Mouse (Mus musculus) left cerebral cortex, postnatal 14 days (tissue): ENCODE results near the gene Bpifb3. TPM values are rescaled to one million over a fixed set of nuclear protein-coding genes. Genes with fewer than 3 reads are reported as not detected.

Experiments
- DNase-seq, 2 experiments: peaks; one replicate each; pipeline ENCODE4 v3.0.0; 2021 to 2022; ENCODE audit warnings: low spot score in 2 of 2, mixed read lengths in 1 of 2
- intact Hi-C: fragments of 180-260 bp; cut with DNase I; formaldehyde crosslinking; loops from one replicate; pipeline ENCODE4 v1.15.1; 2025
- total RNA-seq, 2 experiments: library from RNA; stranded (reverse); gene quantifications; 2 replicates each; pipeline ENCODE4 v1.2.3; 2021

Gene Bpifb3
- total RNA-seq, 2 experiments from 2014 or later = not detected

- DNase-seq = no peak
- intact Hi-C loops = no loop called here
Measured at GRCm38 (mm10) chr2:153974582-153974981, 56.6 kb downstream of the Bpifb3 start, which contains the start of gene Bpifa6. Gene Bpifa6 (plus strand): TSS chr2:153974945.

Other genes with a start within 250 kb of the Bpifb3 start
- gene Dnmt3c, start 221.6 kb upstream of the Bpifb3 start, total RNA-seq = not detected
- 100 to 1,000 TPM; 137 to 151 TPM for gene Mapre1, start 177.0 kb upstream of the Bpifb3 start, total RNA-seq
- under 1 TPM; 0.23 to 0.66 TPM for gene Efcab8, start 138.3 kb upstream of the Bpifb3 start, total RNA-seq
- not detected for gene Sun5, start 47.1 kb upstream of the Bpifb3 start, total RNA-seq
- gene Bpifb2, start 43.2 kb upstream of the Bpifb3 start, total RNA-seq = not detected
- gene Bpifb6, start 17.8 kb upstream of the Bpifb3 start, total RNA-seq = not detected
- gene Bpifb4, start 20.0 kb downstream of the Bpifb3 start, total RNA-seq = not detected
- not detected for gene Bpifa6, start 56.7 kb downstream of the Bpifb3 start, total RNA-seq
- not detected for gene Bpifa2, start 90.0 kb downstream of the Bpifb3 start, total RNA-seq
- not detected for gene Bpifa3, start 212.1 kb downstream of the Bpifb3 start, total RNA-seq
- not detected for gene Bpifa1, start 224.7 kb downstream of the Bpifb3 start, total RNA-seq
- not detected for gene Bpifa5, start 244.4 kb downstream of the Bpifb3 start, total RNA-seq